Mouse (Mus musculus) kidney, embryonic 15.5 days (tissue): Measurements from ENCODE around the gene Vmn1r55. TPM values are rescaled to one million over a fixed set of nuclear protein-coding genes. Genes with fewer than 3 reads are reported as not detected.
A peak's percentile ranks its signal among the peaks of the same experiment; 100 is the strongest.
"Not testable (repeated sequence)": the region's sequence is repeated elsewhere in the genome, so short reads cannot be mapped to it uniquely, and the experiment has no call there.

ENCODE experiments used
- ATAC-seq: fragments of 200-750 bp; cut with Nextera tagmentation; replicated peaks from 2 replicates; pipeline ENCODE4 v1.8.0; 2017; ENCODE audit warnings: moderate TSS enrichment; ENCODE audit not compliant: low FRiP score
- H3K27ac ChIP-seq: fragments of 300-500 bp; sonication (generic); 2 replicates; pipeline ENCODE4 v1.5.1; 2015; ENCODE audit warnings: mild to moderate bottlenecking, inconsistent platforms
- H3K27me3 ChIP-seq: fragments of 300-500 bp; sonication (generic); 2 replicates; pipeline ENCODE4 v1.6.1; 2015; ENCODE audit warnings: inconsistent platforms
- H3K36me3 ChIP-seq: fragments of 300-500 bp; sonication (generic); 2 replicates; pipeline ENCODE4 v1.6.1; 2015; ENCODE audit warnings: inconsistent platforms
- H3K4me1 ChIP-seq: fragments of 300-500 bp; sonication (generic); 2 replicates; pipeline ENCODE4 v1.6.1; 2015; ENCODE audit warnings: inconsistent platforms
- H3K4me2 ChIP-seq: fragments of 300-500 bp; sonication (generic); 2 replicates; pipeline ENCODE4 v1.6.1; 2015; ENCODE audit warnings: moderate library complexity, mild to moderate bottlenecking, inconsistent platforms
- H3K4me3 ChIP-seq: fragments of 300-500 bp; sonication (generic); replicated peaks from 2 replicates; pipeline ENCODE4 v1.5.1; 2015; ENCODE audit warnings: mild to moderate bottlenecking, inconsistent platforms
- H3K9ac ChIP-seq: fragments of 300-500 bp; sonication (generic); 2 replicates; pipeline ENCODE4 v1.6.1; 2015; ENCODE audit warnings: mild to moderate bottlenecking, inconsistent platforms
- H3K9me3 ChIP-seq: fragments of 300-500 bp; sonication (generic); replicated peaks from 2 replicates; pipeline ENCODE4 v1.6.1; 2016; ENCODE audit warnings: inconsistent platforms
- WGBS: fragments of 180-500 bp; shearing (Covaris S2); methylation state at CpG from one replicate; pipeline ENCODE4 v1.1.7; 2015; ENCODE audit warnings: mixed read lengths; 5-methylcytosine and 5-hydroxymethylcytosine counted together
- polyA plus RNA-seq: library from polyadenylated mRNA; unstranded; fragments of >200 nt; fragmentation: Nextera tagmentation; extraction: Ambion mirVana; gene quantifications from 2 replicates; pipeline ENCODE4 v1.2.1, GENCODE M21; 2015

Gene Vmn1r55
- polyA plus RNA-seq, result not detected in 2 replicates

GRCm38 (mm10) chr7:5149570-5149969, at the start of gene Vmn1r55:
Gene Vmn1r55, minus strand, starts transcription at chr7:5149670.
- H3K4me1 ChIP-seq, H3K9ac ChIP-seq, H3K36me3 ChIP-seq, H3K9me3 ChIP-seq, ATAC-seq, H3K4me3 ChIP-seq, H3K27ac ChIP-seq, H3K4me2 ChIP-seq, H3K27me3 ChIP-seq: not testable (repeated sequence)

- H3K36me3 ChIP-seq, H3K4me1 ChIP-seq, H3K9me3 ChIP-seq, H3K27me3 ChIP-seq, H3K27ac ChIP-seq, H3K4me2 ChIP-seq, H3K9ac ChIP-seq, H3K4me3 ChIP-seq, ATAC-seq: not testable (repeated sequence)
These were observed 47.2 kb upstream of the Vmn1r55 start, which contains the start of gene Vmn1r56 for GRCm38 (mm10) chr7:5196647-5197046. Gene Vmn1r56, minus strand, starts transcription at chr7:5196747.

GRCm38 (mm10) chr7:5125549-5126406, 23.7 kb downstream of the Vmn1r55 start, which contains the start of gene Rasl2-9:
Gene Rasl2-9, minus strand, starts transcription at chr7:5125950.
- H3K9ac ChIP-seq, result 0 out of 2 replicates have a peak within 1 kb of the TSS, but pooled peaks have one; percentile 29
- ATAC-seq, result peak; percentile 84

GRCm38 (mm10) chr7:5125078-5125477, 24.4 kb downstream of the Vmn1r55 start:
- Histone ChIP-seq H3K27ac (no peak overlapping the region), H3K27me3 (no peaks in the 10 kb centered on the region), H3K36me3 (no peaks in the 10 kb centered on the region), H3K4me2 (peak overlapping the region; percentile 70; the same call in 1 of the 2 replicates), H3K4me1 (peaks cover 6% of the 10 kb centered on the region; the same call in 1 of the 2 replicates), H3K9me3 (no peaks in the 10 kb centered on the region), H3K9ac (no peak overlapping the region), H3K4me3 (no peak overlapping the region)
- WGBS, result 85% methylated on average over 8 of the region's 8 CpGs
- ATAC-seq, result no peak

More at GRCm38 (mm10) chr7:5125549-5126406, 23.7 kb downstream of the Vmn1r55 start, which contains the start of gene Rasl2-9:
- H3K4me3 ChIP-seq, result peak within 1 kb of the TSS; percentile 43
- H3K36me3 ChIP-seq, result no peaks in the 10 kb centered on the region
- H3K9me3 ChIP-seq, result no peaks in the 10 kb centered on the region
- no peaks in the 10 kb centered on the region for H3K27me3 ChIP-seq
- H3K4me1 ChIP-seq, result peaks cover 6% of the 10 kb centered on the region; the same call in 1 of the 2 replicates
- H3K27ac ChIP-seq, result no peak within 1 kb of the TSS
- peak within 1 kb of the TSS; percentile 70 for H3K4me2 ChIP-seq
- WGBS, result 19% methylated on average over 42 of the region's 42 CpGs

GRCm38 (mm10) chr7:5116850-5117249, 32.6 kb downstream of the Vmn1r55 start, which contains the start of gene Rfpl4:
Gene Rfpl4, minus strand, starts transcription at chr7:5116950.
- H3K36me3 ChIP-seq, result no peaks in the 10 kb centered on the region
- H3K4me1 ChIP-seq, result no peaks in the 10 kb centered on the region
- H3K27ac ChIP-seq, result no peak within 1 kb of the TSS
- H3K4me3 ChIP-seq, result no peak within 1 kb of the TSS
- no peaks in the 10 kb centered on the region for H3K27me3 ChIP-seq
- H3K9me3 ChIP-seq, result no peaks in the 10 kb centered on the region
- WGBS, result 81% methylated on average over 3 of the region's 3 CpGs
- H3K4me2 ChIP-seq, result no peak within 1 kb of the TSS
- no peak within 1 kb of the TSS for H3K9ac ChIP-seq
- ATAC-seq, result no peak

- H3K36me3 ChIP-seq, result no peaks in the 10 kb centered on the region
- no peak for ATAC-seq
- no peaks in the 10 kb centered on the region for H3K9me3 ChIP-seq
- no peak overlapping the region for H3K4me2 ChIP-seq
- H3K27ac ChIP-seq, result no peak overlapping the region
- no peaks in the 10 kb centered on the region for H3K4me1 ChIP-seq
- no peak overlapping the region for H3K4me3 ChIP-seq
- H3K9ac ChIP-seq, result no peak overlapping the region
- H3K27me3 ChIP-seq, result no peaks in the 10 kb centered on the region
- 47% methylated on average over 3 of the region's 3 CpGs for WGBS
These were observed 36.8 kb downstream of the Vmn1r55 start for GRCm38 (mm10) chr7:5112701-5113100.

- Histone ChIP-seq H3K27me3 (no peaks in the 10 kb centered on the region), H3K4me3 (no peak overlapping the region), H3K9ac (no peak overlapping the region), H3K9me3 (no peaks in the 10 kb centered on the region), H3K36me3 (no peaks in the 10 kb centered on the region), H3K27ac (no peak overlapping the region), H3K4me2 (no peak overlapping the region), H3K4me1 (no peaks in the 10 kb centered on the region)
- WGBS, result 79% methylated on average over 8 of the region's 8 CpGs
- no peak for ATAC-seq
These were observed 40.2 kb downstream of the Vmn1r55 start for GRCm38 (mm10) chr7:5109301-5109700.

- ATAC-seq, result no peak
- no peak overlapping the region for H3K9ac ChIP-seq
- H3K9me3 ChIP-seq, result no peaks in the 10 kb centered on the region
- H3K4me2 ChIP-seq, result no peak overlapping the region
- H3K4me1 ChIP-seq, result no peaks in the 10 kb centered on the region
- H3K27ac ChIP-seq, result no peak overlapping the region
- 85% methylated on average over 4 of the region's 4 CpGs for WGBS
- H3K4me3 ChIP-seq, result no peak overlapping the region
- no peaks in the 10 kb centered on the region for H3K36me3 ChIP-seq
- H3K27me3 ChIP-seq, result no peaks in the 10 kb centered on the region
These were observed 41.2 kb downstream of the Vmn1r55 start for GRCm38 (mm10) chr7:5108272-5108671.

GRCm38 (mm10) chr7:5102564-5102963, 46.9 kb downstream of the Vmn1r55 start:
- WGBS, result 84% methylated on average over 2 of the region's 2 CpGs

GRCm38 (mm10) chr7:5101066-5101663, 48.3 kb downstream of the Vmn1r55 start:
- Histone ChIP-seq H3K4me1 (no peaks in the 10 kb centered on the region), H3K4me3 (no peak overlapping the region), H3K27ac (no peak overlapping the region), H3K36me3 (peaks cover 31% of the 10 kb centered on the region), H3K4me2 (no peak overlapping the region), H3K27me3 (no peaks in the 10 kb centered on the region), H3K9ac (no peak overlapping the region), H3K9me3 (no peaks in the 10 kb centered on the region)
- WGBS, result 80% methylated on average over 10 of the region's 10 CpGs
- peak; percentile 53 for ATAC-seq

More at GRCm38 (mm10) chr7:5102564-5102963, 46.9 kb downstream of the Vmn1r55 start:
- no peak for ATAC-seq
- no peaks in the 10 kb centered on the region for H3K9me3 ChIP-seq
- no peaks in the 10 kb centered on the region for H3K27me3 ChIP-seq
- H3K36me3 ChIP-seq, result peaks cover 18% of the 10 kb centered on the region
- no peak overlapping the region for H3K27ac ChIP-seq
- no peak overlapping the region for H3K4me3 ChIP-seq
- H3K9ac ChIP-seq, result no peak overlapping the region
- no peaks in the 10 kb centered on the region for H3K4me1 ChIP-seq
- H3K4me2 ChIP-seq, result no peak overlapping the region

- no peak for ATAC-seq
- Histone ChIP-seq H3K4me2 (no peak overlapping the region), H3K27ac (no peak overlapping the region), H3K9ac (no peak overlapping the region), H3K9me3 (no peaks in the 10 kb centered on the region), H3K4me3 (no peak overlapping the region), H3K4me1 (no peaks in the 10 kb centered on the region), H3K27me3 (no peaks in the 10 kb centered on the region), H3K36me3 (peaks cover 45% of the 10 kb centered on the region)
- 88% methylated on average over 3 of the region's 3 CpGs for WGBS
These were observed 49.7 kb downstream of the Vmn1r55 start for GRCm38 (mm10) chr7:5099796-5100195.

- Histone ChIP-seq H3K4me1 (no peaks in the 10 kb centered on the region), H3K4me2 (no peak overlapping the region), H3K27ac (no peak overlapping the region), H3K9ac (no peak overlapping the region), H3K9me3 (no peaks in the 10 kb centered on the region), H3K36me3 (peaks cover 55% of the 10 kb centered on the region), H3K4me3 (no peak overlapping the region), H3K27me3 (no peaks in the 10 kb centered on the region)
- ATAC-seq, result no peak
- 90% methylated on average over 5 of the region's 5 CpGs for WGBS
These were observed 50.7 kb downstream of the Vmn1r55 start for GRCm38 (mm10) chr7:5098769-5099168.
